Mouse (Mus musculus) heart, adult 18-20 months (tissue): ENCODE results near the gene Rnd1. TPM values are rescaled to one million over a fixed set of nuclear protein-coding genes. Genes with fewer than 3 reads are reported as not detected.

ENCODE experiments used
- DNase-seq, 2 experiments: peaks; one replicate each; pipeline ENCODE4 v3.0.0; 2021 to 2022; ENCODE audit warnings: mixed read lengths in 1 of 2
- long read RNA-seq, 2 experiments: library from polyadenylated mRNA; stranded (forward); transcript quantifications; one replicate each; pipeline ENCODE4 v2.0.0; 2021
- total RNA-seq, 2 experiments: library from RNA; stranded (reverse); gene quantifications; 2 replicates each; pipeline ENCODE4 v1.2.3; 2021

The Rnd1 gene
- total RNA-seq = 1 to 10 TPM in 1 of 2 experiments, under 1 TPM in 1; 0.77 to 1.3 TPM
- long read RNA-seq, experiment 1, partial matches to known transcripts = 0 of 2 reads
- long read RNA-seq, experiment 1, other reads (novel, unspliced or antisense) = 0 of 2 reads
- long read RNA-seq, experiment 2 = 0 reads

DNA sequence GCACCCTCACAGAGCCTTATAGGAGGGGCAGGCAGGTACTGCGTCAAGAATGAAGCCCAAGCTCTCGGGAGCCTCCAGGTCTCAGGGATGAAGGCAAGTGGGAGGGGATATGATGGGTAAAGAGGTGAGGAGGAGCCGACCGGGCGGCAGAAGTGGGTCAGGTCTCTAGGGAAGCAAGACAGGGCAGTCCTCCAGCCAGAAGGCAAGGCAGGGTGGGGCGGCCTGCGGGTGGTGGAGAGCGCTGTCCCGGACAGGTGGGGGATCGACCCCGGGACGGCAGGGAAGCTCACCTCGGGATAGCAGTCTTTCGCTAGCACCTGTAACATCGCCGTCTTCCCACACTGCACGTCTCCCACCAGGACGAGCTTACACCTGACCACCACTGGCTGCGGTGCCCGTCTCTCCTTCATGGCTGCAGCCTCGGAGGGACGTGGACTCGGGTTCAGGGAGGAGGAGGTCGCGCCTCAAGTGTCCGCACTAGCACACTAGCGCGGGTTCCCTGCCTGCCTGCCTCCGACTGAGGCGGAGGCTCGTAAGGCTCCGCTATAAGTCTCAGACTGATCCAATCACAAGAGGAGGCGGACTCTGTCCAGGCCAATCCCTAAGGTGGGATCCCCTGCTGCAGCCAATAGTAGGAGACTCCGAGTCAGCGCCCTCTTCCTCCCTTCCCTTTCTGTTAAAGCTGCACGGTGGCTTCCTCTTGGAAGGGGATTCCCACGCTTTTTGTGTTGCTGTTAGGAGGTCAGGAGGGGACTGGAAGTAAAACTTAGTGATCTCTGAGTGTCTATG, at the start of gene Rnd1:
Gene Rnd1 (minus strand): TSS at position 522 of the 789 bp plus-strand sequence.
- peak; percentile 89 to 94 for DNase-seq

DNA sequence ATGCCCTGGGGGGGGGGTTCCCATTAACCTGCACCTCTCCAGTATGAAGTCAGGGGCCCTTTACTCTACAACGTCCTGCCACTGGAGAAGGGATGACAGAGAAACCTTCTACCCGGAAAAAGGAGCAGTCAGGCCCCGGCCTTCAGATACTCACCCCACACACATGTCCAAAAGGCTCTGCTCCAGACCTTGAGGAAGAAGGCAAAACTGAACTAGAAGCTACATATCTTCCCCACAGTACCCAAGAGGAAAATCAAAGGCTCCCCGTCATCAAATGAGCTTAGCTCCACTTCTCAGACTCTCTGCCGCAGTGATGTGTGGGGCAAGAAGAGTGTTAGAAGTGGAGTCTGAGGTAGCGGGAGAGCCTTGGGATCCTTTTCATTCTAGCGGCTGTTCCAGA, 49.5 kb upstream of the Rnd1 start:
- DNase-seq = no peak

DNA sequence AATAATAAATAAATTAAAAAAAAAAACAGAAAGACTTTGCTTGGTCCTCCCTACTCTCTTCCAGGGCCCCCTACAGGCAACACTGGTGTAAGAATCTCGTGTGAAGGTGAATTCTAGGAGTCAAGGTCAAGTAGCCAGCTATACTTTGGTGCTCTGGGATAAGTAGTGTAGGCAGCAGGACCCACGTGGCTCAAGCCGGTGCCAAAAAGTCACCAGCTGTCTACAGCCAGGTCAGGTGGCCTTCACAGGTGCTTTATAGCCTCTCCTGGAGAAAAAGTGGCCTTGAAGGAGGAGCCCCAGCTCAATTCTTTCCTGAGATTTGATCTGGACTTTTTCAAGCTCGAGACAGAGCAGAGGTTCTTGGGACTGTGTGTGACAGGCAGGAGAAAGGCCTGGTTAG, 48.8 kb upstream of the Rnd1 start:
- DNase-seq = no peak

DNA sequence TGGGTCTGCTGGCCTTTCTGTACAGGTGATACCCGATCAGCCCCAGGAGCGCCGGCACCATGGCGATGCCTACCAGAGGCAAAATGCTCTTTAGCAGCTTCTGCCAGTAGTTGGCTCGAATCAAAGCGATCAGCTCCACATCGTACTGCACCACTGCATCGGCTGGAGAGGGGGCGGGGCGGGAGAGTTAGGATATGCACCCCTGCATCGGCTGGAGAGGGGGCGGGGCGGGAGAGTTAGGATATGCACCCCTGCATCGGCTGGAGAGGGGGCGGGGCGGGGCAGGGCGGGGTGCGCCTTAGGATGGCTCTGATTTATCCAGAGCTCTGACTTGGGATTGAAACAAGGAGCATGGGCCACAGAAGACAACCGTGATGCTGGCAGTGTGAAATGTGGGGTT, 47.2 kb upstream of the Rnd1 start:
- no peak for DNase-seq

DNA sequence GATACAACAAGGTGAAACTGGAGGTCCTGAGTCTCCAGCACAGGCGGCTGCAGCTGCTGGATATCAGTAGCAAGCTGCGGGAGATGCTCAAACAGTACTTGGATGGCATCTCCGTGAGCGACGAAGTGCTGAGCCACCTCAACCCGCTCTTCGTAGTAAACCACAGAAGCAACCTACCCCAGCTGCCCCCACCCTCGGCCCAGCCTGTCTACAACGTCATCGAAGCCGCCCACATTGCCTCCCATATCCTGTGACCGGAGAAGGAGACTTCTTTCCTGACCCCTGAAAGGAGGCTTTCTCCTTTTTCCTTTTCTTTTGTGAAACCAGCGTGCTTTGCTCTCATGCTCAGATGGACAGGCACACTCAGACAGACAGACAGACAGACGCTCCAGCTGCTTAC, 45.6 kb upstream of the Rnd1 start:
- DNase-seq = no peak

DNA sequence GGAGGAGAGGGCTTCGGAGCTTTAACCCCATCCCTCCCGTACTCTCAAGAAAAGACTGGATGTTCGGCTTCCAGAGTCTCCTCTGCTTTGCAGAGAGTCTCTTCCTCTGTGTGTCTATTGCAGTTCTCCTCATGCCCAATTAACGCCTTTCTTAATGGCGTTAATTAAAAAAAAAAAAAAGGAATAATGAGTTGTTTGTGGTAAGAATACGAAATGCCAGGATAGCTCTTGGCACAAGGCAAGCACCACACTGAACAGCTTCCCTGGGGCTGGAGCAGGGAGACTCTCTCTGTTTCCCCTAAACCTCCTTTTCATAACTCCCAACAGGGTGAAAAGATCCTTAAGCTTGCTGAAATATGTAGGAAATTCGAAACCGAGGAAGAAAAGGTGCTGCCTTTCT, 44.9 kb upstream of the Rnd1 start:
- DNase-seq = no peak

DNA sequence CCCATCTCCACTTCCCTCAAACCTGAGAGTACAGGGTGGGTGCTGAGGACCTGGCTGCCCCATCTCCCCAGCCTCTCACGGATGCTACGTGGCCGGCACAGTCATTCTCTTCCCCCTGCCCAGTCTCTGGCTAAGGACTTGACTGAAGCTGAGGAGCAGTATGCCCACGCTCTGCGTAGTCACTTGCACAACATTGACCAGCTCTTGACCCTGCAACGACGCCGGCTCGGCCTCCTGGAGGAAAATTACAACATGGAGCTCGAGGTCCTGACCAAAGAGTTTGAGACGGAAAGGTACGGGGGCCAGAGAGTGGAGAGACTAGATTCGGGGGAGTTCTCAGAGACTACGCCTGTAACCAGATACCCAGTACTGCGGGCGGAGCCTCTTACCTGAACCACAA, 40.0 kb upstream of the Rnd1 start:
- DNase-seq = no peak

DNA sequence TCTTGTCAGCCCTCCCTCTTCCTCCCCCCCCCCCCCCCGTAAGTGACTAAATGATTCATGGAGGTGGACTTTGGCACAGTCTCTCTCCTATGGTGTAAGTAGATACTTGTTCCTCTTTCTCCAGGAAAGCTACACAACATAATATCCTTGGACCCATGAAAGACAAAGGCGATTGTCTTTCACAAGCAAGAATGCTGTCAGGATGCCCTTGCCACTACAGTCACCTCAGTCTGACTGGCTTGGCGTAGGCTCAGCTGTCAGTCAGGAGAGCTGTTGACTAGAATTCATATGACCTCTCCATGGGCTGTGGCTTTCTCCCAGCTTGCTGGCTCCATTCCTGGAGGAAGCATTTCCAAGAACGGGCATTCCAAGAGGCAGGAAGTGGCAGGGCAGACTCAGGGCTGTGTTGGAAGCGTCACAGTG, 37.0 kb upstream of the Rnd1 start:
- DNase-seq = peak; percentile 69 to 74

DNA sequence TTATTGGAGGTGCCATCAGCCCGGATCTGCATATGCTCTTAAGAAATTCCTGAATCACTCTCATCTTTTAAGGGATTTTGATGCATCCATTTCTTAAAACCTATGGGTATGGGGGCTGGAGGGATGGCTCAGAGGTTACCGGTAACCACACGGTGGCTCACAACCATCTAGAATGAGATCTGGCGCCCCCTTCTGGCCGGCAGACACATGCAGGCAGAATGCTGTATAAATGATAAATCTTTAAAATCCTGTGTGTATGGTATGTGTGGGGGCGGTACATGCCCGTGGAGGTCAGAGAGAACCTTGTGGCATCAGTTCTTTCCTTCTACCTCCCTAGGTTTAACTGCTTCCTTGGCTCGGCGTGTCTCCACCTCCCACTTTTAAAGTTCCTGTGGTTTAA, 33.2 kb upstream of the Rnd1 start:
- peak; percentile 43 to 72 for DNase-seq

DNA sequence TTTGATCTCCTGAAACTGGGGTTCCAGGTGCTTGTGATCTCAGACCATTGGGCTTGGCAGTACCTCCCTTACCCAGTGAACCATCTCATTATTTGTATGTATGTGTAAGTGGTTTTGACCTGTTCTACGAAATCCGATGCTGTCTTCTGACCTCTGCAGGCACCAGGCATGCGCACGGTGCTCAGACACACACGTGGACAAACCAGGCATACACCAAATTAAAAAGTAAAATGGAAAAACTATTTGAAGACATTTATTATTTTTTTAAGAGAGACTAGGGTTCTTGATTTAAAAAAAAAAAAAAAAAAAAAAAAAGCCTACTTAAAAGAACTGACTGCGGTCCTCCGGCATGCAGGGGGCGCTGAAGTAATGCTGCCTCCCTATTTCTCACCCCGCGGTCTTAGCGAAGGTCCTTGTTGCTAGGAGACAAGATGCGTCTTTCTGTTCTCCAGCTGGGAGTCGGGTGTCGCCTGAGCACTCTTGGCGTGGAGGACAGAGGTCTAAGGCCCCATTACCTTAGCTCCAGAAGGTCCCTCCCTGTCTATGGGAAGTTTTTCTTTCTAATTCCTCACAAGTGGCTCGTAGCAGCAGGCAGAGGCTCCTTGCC, 30.6 kb upstream of the Rnd1 start, which contains the start of gene Ccdc65:
Gene Ccdc65 (plus strand): TSS at position 442 of the 607 bp plus-strand sequence.
- DNase-seq = peak; percentile 86 to 90

DNA sequence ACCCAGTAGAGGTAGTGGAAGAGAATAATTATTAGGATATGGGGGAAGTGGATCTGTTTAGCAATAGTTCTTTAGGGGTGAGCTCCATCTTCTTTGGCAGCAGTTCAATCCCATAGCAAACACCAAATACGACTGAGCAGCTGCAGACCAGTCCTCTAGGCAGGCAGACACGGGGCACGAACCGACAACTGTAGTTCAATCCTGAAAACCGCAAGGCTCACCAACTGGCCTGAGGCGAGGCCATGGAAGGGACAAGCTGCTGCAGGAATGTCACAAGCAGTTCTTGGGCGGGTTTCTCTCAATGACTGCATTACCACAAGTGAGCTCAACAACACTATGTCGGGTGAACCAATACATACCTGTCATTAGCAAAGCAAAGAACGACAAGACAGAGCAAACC, 27.1 kb upstream of the Rnd1 start:
- no peak for DNase-seq

DNA sequence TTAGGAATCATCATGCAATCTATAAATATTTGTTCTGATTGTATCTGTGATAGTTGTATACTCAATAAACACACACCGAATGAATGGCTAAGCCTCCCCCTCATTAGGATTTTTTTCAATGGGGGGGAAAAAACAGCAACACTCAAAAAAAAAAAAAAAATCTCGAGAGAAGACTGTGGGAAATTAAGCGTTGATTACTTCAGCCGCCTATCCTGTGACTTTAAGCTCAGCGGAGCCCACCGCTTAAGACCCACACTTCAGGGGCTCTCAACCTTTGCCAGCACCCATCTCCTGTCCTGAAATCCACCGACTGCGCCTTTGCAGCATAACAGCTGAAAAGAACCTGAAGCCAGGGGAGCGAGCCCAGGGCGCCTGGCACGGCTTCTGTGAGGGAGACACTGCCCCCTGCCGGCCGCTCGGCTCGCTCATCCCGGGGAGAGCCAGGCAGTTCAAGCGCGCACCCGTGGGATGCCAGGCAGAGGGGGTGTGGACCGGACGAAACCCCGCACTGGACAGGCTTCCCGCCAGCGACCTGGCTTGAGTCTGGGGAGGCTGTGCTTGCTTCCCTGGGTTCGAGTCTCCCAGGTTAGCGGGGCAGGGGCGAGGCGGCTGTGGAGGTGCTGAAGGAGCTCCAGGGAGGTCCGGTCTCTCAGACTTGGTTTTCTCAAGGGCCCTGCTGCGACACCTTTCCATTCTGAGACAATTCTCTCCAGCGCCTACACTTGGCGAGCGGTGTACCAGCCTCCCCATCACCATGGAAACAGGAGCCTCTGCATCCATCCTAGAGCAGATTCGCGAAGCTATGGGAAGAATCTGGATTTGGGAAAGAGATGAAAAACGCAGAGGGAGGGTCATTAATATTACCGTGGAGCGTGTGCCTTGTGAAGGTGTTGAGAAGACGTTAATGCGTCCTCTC, 22.2 kb upstream of the Rnd1 start:
- peak; percentile 85 to 92 for DNase-seq

DNA sequence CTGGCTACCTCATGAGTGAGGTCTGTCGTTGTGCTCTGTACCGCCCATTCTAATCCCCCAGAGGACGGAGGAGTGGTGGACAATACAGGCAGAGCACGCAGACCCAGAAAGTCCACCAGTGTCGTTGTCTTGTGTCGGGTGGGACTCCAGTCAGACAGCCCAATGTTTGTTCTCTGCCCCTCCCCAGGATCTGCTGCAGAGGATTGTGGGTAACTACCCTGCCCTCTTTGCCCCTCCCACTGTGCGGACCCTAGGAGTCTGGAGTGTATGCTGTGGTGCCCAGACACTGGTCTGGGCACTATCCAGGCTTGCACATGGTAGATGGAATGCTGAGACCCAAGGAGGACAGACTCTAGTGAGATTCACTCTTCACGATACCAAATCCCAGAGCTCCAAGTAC, 19.0 kb upstream of the Rnd1 start:
- no peak for DNase-seq

DNA sequence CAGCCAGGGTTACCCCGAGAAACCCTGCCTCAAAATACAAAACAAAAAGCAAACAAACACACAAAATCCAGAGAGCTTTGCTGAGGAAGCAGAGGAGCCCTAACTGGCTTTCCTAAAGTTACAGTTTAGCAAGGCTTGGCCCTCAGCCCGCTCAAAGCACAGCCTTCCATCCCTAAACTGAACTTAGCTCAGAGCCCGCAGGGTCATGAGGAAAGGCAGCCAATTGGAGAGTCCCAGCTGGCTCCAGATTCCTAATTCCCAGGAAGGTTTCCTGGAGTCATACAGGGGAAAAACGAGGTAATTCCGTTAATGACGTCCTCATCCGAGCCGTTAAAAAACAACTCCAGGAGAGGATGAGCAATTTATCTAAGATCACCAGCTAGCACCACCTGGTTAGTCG, 18.5 kb upstream of the Rnd1 start:
- DNase-seq = peak; percentile 40 to 55

DNA sequence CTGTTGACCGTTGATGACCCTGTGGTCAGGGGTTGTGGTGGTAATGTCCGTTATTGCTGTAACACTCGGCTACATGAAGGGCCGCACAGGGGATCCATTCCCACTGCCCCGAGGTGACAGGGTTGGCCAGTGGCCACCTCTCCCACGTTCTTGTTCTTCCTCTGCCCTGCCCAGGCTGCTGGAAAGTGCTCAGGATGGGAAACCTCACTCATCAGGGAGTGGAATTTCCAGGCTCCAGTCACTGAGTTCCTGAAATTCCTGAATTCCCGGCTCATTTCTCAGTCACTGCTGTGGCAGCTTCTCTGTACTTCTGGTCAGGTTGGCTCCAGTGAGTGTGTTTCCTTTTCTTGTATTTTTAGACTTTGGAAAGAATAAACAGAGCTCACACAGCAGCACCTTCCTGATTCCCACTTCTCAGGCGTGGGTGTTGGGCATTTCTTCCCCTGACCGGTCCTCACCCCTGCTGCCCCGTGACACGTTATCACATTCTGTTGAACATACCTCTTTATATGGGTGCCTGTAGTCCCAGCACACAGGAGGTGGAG, 15.0 kb upstream of the Rnd1 start:
- peak; percentile 49 to 75 for DNase-seq

DNA sequence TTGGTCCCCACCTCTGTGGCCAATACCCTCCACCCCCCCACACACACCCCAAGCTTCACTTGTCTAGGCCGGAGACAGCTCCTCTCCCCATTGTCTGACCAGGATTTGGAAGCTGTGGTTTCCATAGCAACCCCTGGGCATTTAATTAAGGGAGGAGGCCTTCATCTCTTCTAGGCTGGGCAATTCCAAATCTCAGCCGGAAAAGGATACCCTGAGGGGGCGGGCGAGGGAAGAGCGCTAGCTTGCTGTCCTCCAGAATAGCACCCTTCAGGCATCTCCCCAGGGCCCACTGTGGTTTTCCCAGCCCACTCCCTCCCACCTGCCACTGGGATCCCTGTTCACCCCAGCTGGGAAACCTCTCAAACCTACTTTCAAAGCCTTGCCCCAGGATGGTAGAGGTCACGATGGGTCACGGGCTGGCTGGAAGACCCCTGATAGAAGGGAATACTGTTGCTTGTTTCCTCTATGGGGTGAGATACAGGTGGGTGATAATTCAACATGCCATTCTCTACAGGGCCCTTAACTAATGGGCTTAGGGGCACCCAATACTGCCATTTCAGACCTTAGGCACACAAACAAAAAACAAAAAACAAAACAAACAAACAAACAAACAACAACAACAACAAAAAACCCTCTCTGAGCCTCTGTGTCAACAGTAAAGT, 14.4 kb upstream of the Rnd1 start:
- DNase-seq = no peak

DNA sequence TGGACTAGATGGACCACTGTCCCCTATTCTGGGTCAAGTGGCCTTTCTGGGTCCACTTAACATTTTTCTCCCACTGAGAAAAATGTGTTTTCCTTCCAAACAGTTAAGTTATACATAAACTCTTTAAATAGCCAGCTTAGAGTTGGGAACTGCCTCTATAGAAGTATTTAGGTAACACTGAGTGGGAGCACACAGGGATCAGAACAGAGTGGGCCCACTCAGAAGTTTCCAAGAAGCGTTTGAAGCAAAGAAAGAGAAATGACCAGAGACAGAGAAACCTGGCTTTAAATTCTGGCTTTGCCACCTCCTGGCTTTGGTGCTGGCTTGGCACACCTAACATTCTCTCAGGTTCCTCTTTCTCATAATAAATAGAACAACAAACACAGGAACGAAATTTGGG, 12.4 kb upstream of the Rnd1 start:
- no peak for DNase-seq

DNA sequence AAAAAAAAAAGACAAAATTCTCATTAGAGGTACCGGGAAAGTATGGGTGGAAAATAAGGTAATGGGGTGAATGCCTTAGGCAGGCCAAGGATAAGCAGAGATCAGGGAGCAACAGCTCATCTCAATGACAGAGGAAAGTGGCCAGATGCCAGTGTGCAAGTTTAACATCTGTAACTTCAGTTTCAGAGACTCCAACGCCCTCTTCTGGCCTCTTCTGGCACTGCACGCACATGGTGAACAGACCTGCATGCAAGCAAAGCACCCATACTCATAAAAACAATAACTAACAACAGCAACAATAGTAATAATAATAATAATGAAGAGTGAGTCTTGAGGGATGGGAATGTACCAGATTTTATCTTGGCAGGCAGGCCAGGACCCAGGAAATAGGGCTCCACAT, 8.7 kb upstream of the Rnd1 start:
- no peak for DNase-seq

DNA sequence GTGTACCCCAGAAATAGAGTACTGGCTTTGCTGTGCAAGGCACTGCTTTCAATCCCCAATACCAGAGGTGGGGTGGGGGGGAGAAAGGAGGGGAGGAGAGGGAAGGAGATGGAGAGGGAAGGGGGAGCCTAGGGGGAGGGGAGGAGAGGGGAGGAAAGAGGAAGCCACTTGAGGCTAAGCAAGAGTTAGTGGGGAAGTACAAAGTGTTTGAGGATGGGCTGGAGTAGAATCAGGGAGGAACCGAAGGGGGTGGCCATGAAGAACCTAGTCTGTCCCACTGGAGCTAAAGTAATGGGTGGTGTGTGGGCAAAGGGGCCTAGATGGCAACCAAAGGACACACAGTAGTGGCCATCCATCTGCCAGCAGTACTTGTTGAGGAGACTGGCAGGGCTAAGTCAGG, 6.5 kb upstream of the Rnd1 start:
- no peak for DNase-seq

DNA sequence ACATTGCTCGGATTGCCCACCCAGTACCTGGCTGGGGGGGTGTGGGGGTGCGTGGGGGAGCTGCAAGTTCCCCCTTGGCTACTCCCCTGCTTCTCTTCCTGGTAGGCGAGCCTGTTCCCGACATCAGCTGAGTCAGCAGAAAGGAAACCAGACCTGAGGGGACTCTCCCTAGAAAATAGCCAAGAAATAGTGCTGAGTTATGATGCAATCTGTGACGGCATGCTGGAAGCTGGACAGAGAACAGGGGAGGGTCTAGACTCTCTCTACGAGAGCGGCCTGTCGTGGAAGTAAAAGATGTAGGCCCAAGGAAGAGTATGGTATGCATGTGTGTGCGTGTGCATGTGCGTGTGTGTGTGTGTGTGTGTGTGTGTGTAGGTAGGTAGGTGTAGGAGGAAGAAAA, 5.9 kb upstream of the Rnd1 start:
- no peak for DNase-seq

DNA sequence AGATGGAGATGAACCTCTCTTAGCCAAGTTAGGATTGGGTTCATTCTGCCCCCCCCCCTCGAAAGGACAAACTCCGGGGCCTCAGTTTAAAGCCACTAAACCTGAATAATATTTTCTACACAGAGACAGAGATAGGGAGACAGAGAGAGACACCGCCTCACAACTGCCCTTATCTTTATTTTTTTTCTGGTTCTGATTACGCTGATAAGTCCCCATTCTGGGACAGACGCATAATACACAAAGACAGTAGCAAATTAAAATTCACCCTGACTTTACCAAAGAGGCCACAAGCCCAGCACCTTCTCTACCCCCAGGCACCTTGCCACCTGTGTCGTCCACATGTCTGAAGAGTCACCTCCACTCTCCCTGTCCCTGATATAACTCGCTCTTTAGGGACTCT, 4.4 kb upstream of the Rnd1 start:
- DNase-seq = no peak

DNA sequence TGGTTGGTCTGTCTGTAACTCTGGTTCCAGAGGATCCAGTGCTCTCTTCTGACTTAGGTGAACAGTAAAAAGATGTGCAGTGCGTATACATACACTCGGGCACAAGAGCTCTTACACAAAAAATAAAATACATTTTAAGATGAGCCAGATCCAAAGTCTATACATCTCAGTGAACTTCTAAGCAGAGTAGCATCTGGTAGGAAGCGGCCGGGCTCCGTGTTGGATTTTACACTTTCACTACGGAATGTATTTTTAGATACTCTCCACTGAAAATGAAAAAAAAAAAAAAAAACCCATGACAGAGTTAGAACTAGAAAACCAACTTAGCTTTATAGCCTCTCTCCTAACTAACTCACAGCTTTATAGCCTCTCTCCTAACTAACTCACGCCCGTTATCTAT, 3.4 kb upstream of the Rnd1 start:
- DNase-seq = no peak
